Mouse (Mus musculus) cerebellum, adult 2 months (tissue): ENCODE measurements at regions not wholly inside any gene's neighbourhood (a gene's known extent, or its start where the extent isn't known, plus 50 kb on each side); places are given as distances from the start of the nearest gene placed in this dataset.

ENCODE experiments used
- DNase-seq, 2 experiments: peaks; one replicate each; pipeline ENCODE4 v3.0.0; 2021
- H3K27ac ChIP-seq: fragments of 200-500 bp; 2 replicates; pipeline ENCODE4 v1.5.1; 2012; ENCODE audit warnings: low read length, control low read depth, inconsistent platforms; ENCODE audit not compliant: insufficient read depth
- H3K27me3 ChIP-seq: fragments of 200-500 bp; 2 replicates; pipeline ENCODE4 v1.6.1; 2012; ENCODE audit warnings: inconsistent platforms, mild to moderate bottlenecking, low read length, moderate library complexity; ENCODE audit not compliant: control insufficient read depth, insufficient read depth
- H3K4me1 ChIP-seq: fragments of 200-500 bp; 2 replicates; pipeline ENCODE4 v1.6.1; 2011; ENCODE audit warnings: low read length; ENCODE audit not compliant: control insufficient read depth, insufficient read depth
- H3K4me3 ChIP-seq: fragments of 200-500 bp; replicated peaks from 2 replicates; pipeline ENCODE3; 2011; ENCODE audit warnings: mild to moderate bottlenecking, low read depth, low read length, control low read depth; ENCODE audit not compliant: insufficient read depth
- CTCF ChIP-seq: fragments of 200-500 bp; IDR thresholded peaks from 2 replicates; pipeline ENCODE4 v1.5.1; 2011; ENCODE audit warnings: low read depth, mild to moderate bottlenecking, control low read depth, low read length, moderate library complexity, borderline replicate concordance; ENCODE audit not compliant: insufficient read depth
- POLR2A ChIP-seq: fragments of 200-500 bp; IDR thresholded peaks from 2 replicates; pipeline ENCODE4 v1.6.1; 2011; ENCODE audit warnings: low read length, control low read depth, borderline replicate concordance; ENCODE audit not compliant: insufficient read depth
- WGBS: fragments of 180-500 bp; shearing (Covaris S2); methylation state at CpG from one replicate; pipeline ENCODE4 v1.1.7; 2018; 5-methylcytosine and 5-hydroxymethylcytosine counted together

GRCm38 (mm10) chr3:123852889-123853288 lies 162.2 kb upstream of the Ndst3 start:
- Histone ChIP-seq H3K4me1 (no peaks in the 10 kb centered on the region), H3K27ac (no peak overlapping the region), H3K4me3 (no peak overlapping the region), H3K27me3 (no peaks in the 10 kb centered on the region)
- DNase-seq: no peak
- TF ChIP-seq POLR2A (no peak), CTCF (no peak)
- WGBS: 90% methylated on average over 3 of the region's 3 CpGs

GRCm38 (mm10) chr3:123873709-123874108 lies 183.1 kb upstream of the Ndst3 start:
- no peak overlapping the region for H3K27ac ChIP-seq
- TF ChIP-seq CTCF: no peak
- no peak for TF ChIP-seq POLR2A
- no peaks in the 10 kb centered on the region for H3K4me1 ChIP-seq
- WGBS: 31% methylated on average over 2 of the region's 2 CpGs
- DNase-seq: peak in 1 of 2 experiments; percentile 32
- no peak overlapping the region for H3K4me3 ChIP-seq
- no peaks in the 10 kb centered on the region for H3K27me3 ChIP-seq

GRCm38 (mm10) chr3:123893691-123894090 lies 203.0 kb upstream of the Ndst3 start:
- 0 out of 2 replicates have a peak overlapping the region, but pooled peaks have one; percentile 59 for H3K27ac ChIP-seq
- H3K4me3 ChIP-seq: no peak overlapping the region
- WGBS: 8% methylated on average over 3 of the region's 3 CpGs

DNA sequence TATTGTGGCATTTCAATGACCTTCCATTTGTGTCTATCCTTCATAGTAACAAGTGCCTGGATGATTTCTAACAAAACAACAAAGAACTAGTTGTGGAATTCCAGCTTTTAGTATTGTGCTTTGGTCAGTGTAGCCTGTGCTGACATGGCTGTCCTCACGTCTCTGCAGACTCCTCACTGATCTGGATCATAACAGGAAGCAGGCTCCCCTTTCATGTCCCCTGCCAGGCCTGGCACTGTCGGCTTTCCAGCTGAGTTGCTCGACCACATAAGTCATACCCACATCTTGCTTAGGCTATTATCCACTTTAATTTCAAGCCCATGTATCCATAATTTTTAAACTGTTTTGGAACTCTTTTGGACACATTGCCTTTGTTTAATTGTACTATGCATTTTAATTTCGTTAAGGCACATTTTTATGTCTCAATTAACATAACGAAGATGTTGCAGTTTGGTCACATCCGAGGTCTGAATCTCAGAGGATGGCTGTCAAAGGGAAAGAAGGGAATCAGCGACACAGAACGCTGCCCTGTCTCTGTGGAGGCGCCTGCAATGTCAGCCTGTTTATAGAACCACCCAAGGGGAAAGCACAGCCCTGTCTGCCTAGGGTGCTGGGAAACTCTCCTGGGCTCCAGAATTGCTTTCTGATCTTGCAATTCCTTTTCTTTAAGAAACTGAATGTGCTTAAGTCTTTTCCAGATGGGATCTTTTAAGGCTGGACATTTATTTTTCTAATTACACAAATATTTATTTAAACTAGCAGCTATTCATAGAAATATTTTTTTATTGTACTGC lies 215.5 kb upstream of the Ndst3 start:
- Histone ChIP-seq H3K27me3 (no peaks in the 10 kb centered on the region), H3K4me1 (no peaks in the 10 kb centered on the region), H3K4me3 (no peak overlapping the region), H3K27ac (no peak overlapping the region)
- peak; percentile 24 to 26 for DNase-seq
- 9% methylated on average over 9 of the region's 9 CpGs for WGBS
- TF ChIP-seq POLR2A (no peak), CTCF (no peak)

More at GRCm38 (mm10) chr3:123893691-123894090, 203.0 kb upstream of the Ndst3 start:
- no peak for TF ChIP-seq CTCF
- H3K27me3 ChIP-seq: no peaks in the 10 kb centered on the region
- H3K4me1 ChIP-seq: no peaks in the 10 kb centered on the region
- DNase-seq: peak; percentile 31 to 38

DNA sequence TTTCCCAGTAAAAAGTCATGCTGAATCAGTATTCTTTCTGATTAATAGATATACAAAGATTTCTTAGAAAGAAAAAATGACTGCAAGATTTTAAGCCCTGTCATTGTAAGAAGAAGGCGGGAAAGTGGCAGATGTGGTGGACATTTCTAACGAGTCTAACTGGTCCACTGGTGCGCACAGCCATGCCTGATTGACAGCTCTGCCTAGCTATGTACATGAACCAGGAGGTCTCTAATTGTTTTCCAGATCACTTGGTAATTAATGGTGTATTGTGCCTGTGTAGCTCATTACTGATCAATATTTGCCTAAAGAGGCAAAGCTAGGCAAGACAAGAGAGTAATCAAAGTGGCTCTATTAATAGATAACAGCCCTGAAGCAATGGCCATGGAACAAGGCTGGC lies 227.5 kb upstream of the Ndst3 start:
- 74% methylated on average over 3 of the region's 3 CpGs for WGBS
- Histone ChIP-seq H3K4me1 (no peaks in the 10 kb centered on the region), H3K27ac (no peak overlapping the region), H3K4me3 (no peak overlapping the region), H3K27me3 (no peaks in the 10 kb centered on the region)
- no peak for DNase-seq
- TF ChIP-seq CTCF (no peak), POLR2A (no peak)

DNA sequence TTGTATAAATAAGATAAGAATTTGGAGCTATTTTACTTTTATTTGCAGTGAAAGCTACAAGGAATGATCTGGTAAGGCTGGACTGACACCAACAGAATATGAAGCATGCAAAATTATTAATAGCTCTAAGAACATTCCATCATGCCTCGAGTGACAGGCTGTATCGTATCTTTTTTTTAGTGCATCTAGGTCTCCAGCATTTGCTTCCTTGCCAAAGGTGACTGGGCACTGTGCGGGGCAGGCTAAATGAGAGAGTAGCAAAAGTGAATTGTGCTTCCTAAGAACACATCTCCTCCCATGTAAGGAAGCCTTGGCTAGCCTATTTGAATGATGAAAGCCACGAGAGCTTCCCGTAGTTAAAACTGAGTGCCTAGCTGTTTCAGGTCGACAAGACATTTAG lies 261.5 kb upstream of the Ndst3 start:
- TF ChIP-seq CTCF: no peak
- TF ChIP-seq POLR2A: no peak
- H3K27ac ChIP-seq: no peak overlapping the region
- H3K4me3 ChIP-seq: no peak overlapping the region
- H3K4me1 ChIP-seq: peaks cover 4% of the 10 kb centered on the region; the same call in 1 of the 2 replicates
- DNase-seq: no peak
- 25% methylated on average over 6 of the region's 6 CpGs for WGBS
- no peaks in the 10 kb centered on the region for H3K27me3 ChIP-seq

- no peak overlapping the region for H3K4me3 ChIP-seq
- peak in 1 of 2 experiments; percentile 66 for DNase-seq
- no peak overlapping the region for H3K27ac ChIP-seq
- H3K4me1 ChIP-seq: peaks cover 6% of the 10 kb centered on the region; the same call in 1 of the 2 replicates
- 19% methylated on average over 3 of the region's 3 CpGs for WGBS
- no peak for TF ChIP-seq CTCF
- no peak for TF ChIP-seq POLR2A
- no peaks in the 10 kb centered on the region for H3K27me3 ChIP-seq
These were observed 276.7 kb upstream of the Ndst3 start for GRCm38 (mm10) chr3:123967373-123967772.

- H3K4me1 ChIP-seq: peaks cover 11% of the 10 kb centered on the region; the same call in 1 of the 2 replicates
- no peak for TF ChIP-seq CTCF
- no peak for TF ChIP-seq POLR2A
- no peak for DNase-seq
These were observed 281.7 kb upstream of the Ndst3 start for GRCm38 (mm10) chr3:123972367-123972766.

More at GRCm38 (mm10) chr3:123972367-123972766, 281.7 kb upstream of the Ndst3 start:
- 88% methylated on average over 3 of the region's 3 CpGs for WGBS
- Histone ChIP-seq H3K27me3 (no peaks in the 10 kb centered on the region), H3K4me3 (no peak overlapping the region), H3K27ac (no peak overlapping the region)
